ENCODE assay signal across 31 mouse cellular contexts in genomic region chr8:84927513-84927912, GRCm38 (mm10). TPM values are rescaled to one million over a fixed set of nuclear protein-coding genes. Genes with fewer than 3 reads are reported as not detected.
"Had no signal": no experiment of that assay in that cellular context is flagged by ENCODE, and none has a peak within 500 bp of the region (broad histone marks: within the 10 kb centered on the region; RNA-seq: fewer than 3 reads in every experiment).

No protein-coding gene starts in this region.

- H3K27me3 ChIP-seq: hindbrain, embryonic 15.5 days had no signal

- ATAC-seq: intestine, embryonic 16.5 days; liver, embryonic 12.5 days had no signal

- H3K36me3 ChIP-seq: heart, embryonic 13.5 days; heart, embryonic 15.5 days; kidney, embryonic 15.5 days; limb, embryonic 10.5 days; limb, embryonic 12.5 days; liver, embryonic 12.5 days had no signal

- H3K9me3 ChIP-seq: heart, embryonic 13.5 days; heart, embryonic 15.5 days; hindbrain, embryonic 13.5 days; hindbrain, embryonic 15.5 days; kidney, embryonic 15.5 days; limb, embryonic 10.5 days; limb, embryonic 12.5 days; liver, embryonic 12.5 days had no signal

- H3K9ac ChIP-seq: heart, embryonic 13.5 days; heart, embryonic 15.5 days; hindbrain, embryonic 13.5 days; hindbrain, embryonic 15.5 days; kidney, embryonic 15.5 days; limb, embryonic 12.5 days; liver, embryonic 12.5 days had no signal

- H3K27ac ChIP-seq: heart, adult 2 months; heart, embryonic 13.5 days; heart, embryonic 15.5 days; hindbrain, embryonic 13.5 days; hindbrain, embryonic 15.5 days; hindbrain, postnatal 0 days; kidney, embryonic 15.5 days; kidney, postnatal 0 days; left cerebral cortex, adult 2 months; limb, embryonic 10.5 days; limb, embryonic 12.5 days; liver, embryonic 12.5 days had no signal

- H3K4me3 ChIP-seq: heart, adult 2 months; heart, embryonic 13.5 days; heart, embryonic 15.5 days; hindbrain, embryonic 13.5 days; hindbrain, embryonic 15.5 days; kidney, embryonic 15.5 days; left cerebral cortex, adult 2 months; limb, embryonic 12.5 days; liver, embryonic 12.5 days had no signal

- DNase-seq: gastrocnemius, postnatal 14 days; gastrocnemius, postnatal 36 days; heart, adult 11 months; heart, adult 2 months; heart, postnatal 14 days; heart, postnatal 36 days; kidney, adult 11 months; kidney, adult 2 months; kidney, adult 9 months; kidney, postnatal 14 days; kidney, postnatal 36 days; layer of hippocampus, adult 9-11 months; layer of hippocampus, postnatal 36 days had no signal

- H3K4me2 ChIP-seq: heart, embryonic 11.5 days; heart, embryonic 13.5 days; heart, embryonic 15.5 days; hindbrain, embryonic 13.5 days; hindbrain, embryonic 15.5 days; kidney, embryonic 15.5 days; limb, embryonic 12.5 days; liver, embryonic 12.5 days had no signal

RNA-seq across cellular contexts. Expression of gene Mast1, which starts 9.6 kb away (rescaled TPM):
- polyA plus RNA-seq: heart, postnatal 0 days had no signal

RNA-seq across cellular contexts. Expression of gene Rtbdn, which starts 19.3 kb away (rescaled TPM):
- polyA plus RNA-seq: gonadal fat pad, adult 2 months; heart, adult 2 months; heart, embryonic 11.5 days; kidney, adult 2 months; large intestine, adult 2 months; limb, embryonic 14.5 days; liver, adult 2 months had no signal
